Mouse (Mus musculus): ENCODE measurements at regions not wholly inside any gene's neighbourhood (a gene's known extent, or its start where the extent isn't known, plus 50 kb on each side); places are given as distances from the start of the nearest gene placed in this dataset.
A peak's percentile ranks its signal among the peaks of the same experiment; 100 is the strongest.

- DNase-seq (ENCODE audit: low read depth, low spot score): no peak
- no peaks in the 10 kb centered on the region for H3K36me3 ChIP-seq (ENCODE audit: control insufficient read depth, insufficient read depth, low read length, poor library complexity, severe bottlenecking)
Observed at GRCm38 (mm10) chr8:90762390-90762789, 54.8 kb downstream of the Gm19935 start.

DNA sequence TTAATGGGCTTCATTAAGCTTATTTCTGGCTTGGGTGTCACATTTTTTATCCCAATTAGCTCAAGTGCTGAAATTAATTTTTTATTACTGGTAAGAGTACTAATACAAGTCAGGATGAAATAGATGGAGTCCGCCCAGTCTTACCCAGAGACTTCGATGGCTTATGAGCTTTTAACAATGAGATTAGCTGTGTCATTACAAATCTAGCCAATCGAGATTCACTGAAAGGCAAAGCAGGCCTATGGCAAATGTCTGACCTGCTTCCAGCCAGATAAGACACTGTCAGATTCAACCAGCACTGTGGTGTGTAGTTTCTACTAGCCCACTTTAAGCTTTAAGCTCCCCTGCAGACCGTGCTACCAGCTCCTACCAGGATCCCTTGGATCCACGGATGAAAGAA, 55.2 kb downstream of the Gm19935 start:
- DNase-seq (ENCODE audit: low read depth, low spot score): no peak
- Histone ChIP-seq H3K27me3 (ENCODE audit: control insufficient read depth, insufficient read depth, low read length, poor library complexity, severe bottlenecking) (no peaks in the 10 kb centered on the region), H3K36me3 (ENCODE audit: control insufficient read depth, insufficient read depth, low read length, poor library complexity, severe bottlenecking) (no peaks in the 10 kb centered on the region)

More at GRCm38 (mm10) chr8:90762390-90762789, 54.8 kb downstream of the Gm19935 start:
- H3K27me3 ChIP-seq (ENCODE audit: control insufficient read depth, insufficient read depth, low read length, poor library complexity, severe bottlenecking): no peaks in the 10 kb centered on the region

DNA sequence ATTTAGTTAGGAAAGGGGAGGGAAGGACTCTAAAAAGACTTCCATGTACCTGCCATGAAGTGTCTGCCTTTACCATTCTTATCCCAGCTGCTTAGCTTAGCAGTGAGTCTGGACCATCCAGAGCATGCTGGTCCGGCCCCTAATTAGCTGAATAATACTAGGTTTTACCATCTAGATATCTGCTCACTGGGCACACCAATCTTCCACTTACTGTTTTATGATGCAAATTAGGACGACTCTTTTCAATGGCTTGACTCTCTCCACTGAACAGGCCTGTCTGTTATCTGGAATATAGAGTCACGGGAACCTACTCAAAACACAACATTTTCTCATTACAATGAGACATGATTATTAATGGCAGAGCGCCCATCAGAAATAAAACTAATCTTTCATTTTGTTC, 55.7 kb downstream of the Gm19935 start:
- Histone ChIP-seq H3K27me3 (ENCODE audit: control insufficient read depth, insufficient read depth, low read length, poor library complexity, severe bottlenecking) (no peaks in the 10 kb centered on the region), H3K36me3 (ENCODE audit: control insufficient read depth, insufficient read depth, low read length, poor library complexity, severe bottlenecking) (no peaks in the 10 kb centered on the region)
- no peak for DNase-seq (ENCODE audit: low read depth, low spot score)

DNA sequence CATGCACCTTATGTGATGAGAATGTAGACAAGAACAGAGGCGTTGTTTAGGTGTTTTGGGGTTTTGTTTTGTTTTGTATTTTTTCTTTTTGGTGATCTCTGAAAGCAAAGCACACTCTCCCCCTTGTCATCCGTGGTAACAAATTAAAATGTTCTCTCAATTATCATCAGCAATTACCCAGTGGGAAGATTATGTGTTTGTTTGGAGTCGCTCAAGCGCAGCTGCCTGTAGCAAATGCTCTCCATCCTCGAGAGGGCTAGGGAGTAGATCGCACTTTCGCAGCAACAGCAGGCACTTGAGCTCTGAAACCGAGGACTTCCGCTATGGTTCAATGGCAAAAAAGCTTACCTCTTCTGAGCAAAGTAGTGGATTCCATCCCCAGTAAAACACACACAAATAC, 57.7 kb downstream of the Gm19935 start:
- DNase-seq (ENCODE audit: low read depth, low spot score): no peak
- Histone ChIP-seq H3K36me3 (ENCODE audit: control insufficient read depth, insufficient read depth, low read length, poor library complexity, severe bottlenecking) (no peaks in the 10 kb centered on the region), H3K27me3 (ENCODE audit: control insufficient read depth, insufficient read depth, low read length, poor library complexity, severe bottlenecking) (no peaks in the 10 kb centered on the region)

DNA sequence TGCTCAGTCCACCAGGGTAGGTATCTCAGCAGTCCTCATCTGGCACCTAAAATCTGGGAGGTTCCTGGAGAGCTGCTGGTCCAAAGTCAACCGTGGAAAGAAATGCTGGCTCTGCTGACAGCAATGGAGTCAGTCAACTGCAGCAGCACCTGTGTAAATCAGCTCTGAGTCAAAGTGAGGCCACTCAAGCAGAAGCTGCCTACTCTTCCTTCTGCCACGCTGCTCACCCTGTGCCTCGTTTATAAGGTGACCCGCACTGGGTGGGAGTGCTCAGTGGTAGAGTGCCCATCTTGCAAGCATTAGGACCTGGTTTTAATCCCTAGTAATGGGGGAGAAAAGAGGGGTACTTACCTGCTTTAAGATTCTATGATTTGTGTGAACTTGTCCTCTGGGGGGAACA, 62.2 kb downstream of the Gm19935 start:
- Histone ChIP-seq H3K36me3 (ENCODE audit: control insufficient read depth, insufficient read depth, low read length, poor library complexity, severe bottlenecking) (no peaks in the 10 kb centered on the region), H3K27me3 (ENCODE audit: control insufficient read depth, insufficient read depth, low read length, poor library complexity, severe bottlenecking) (no peaks in the 10 kb centered on the region)
- no peak for DNase-seq (ENCODE audit: low read depth, low spot score)

GRCm38 (mm10) chr8:90743546-90743945, 73.6 kb downstream of the Gm19935 start:
- DNase-seq (ENCODE audit: low read depth, low spot score): no peak

GRCm38 (mm10) chr8:90740963-90741733, 76.0 kb downstream of the Gm19935 start:
- Histone ChIP-seq H3K36me3 (ENCODE audit: control insufficient read depth, insufficient read depth, low read length, poor library complexity, severe bottlenecking) (no peaks in the 10 kb centered on the region), H3K27me3 (ENCODE audit: control insufficient read depth, insufficient read depth, low read length, poor library complexity, severe bottlenecking) (no peaks in the 10 kb centered on the region)
- no peak for DNase-seq (ENCODE audit: low read depth, low spot score)

More at GRCm38 (mm10) chr8:90743546-90743945, 73.6 kb downstream of the Gm19935 start:
- Histone ChIP-seq H3K27me3 (ENCODE audit: control insufficient read depth, insufficient read depth, low read length, poor library complexity, severe bottlenecking) (no peaks in the 10 kb centered on the region), H3K36me3 (ENCODE audit: control insufficient read depth, insufficient read depth, low read length, poor library complexity, severe bottlenecking) (no peaks in the 10 kb centered on the region)

- Histone ChIP-seq H3K27me3 (ENCODE audit: control insufficient read depth, insufficient read depth, low read length, poor library complexity, severe bottlenecking) (no peaks in the 10 kb centered on the region), H3K36me3 (ENCODE audit: control insufficient read depth, insufficient read depth, low read length, poor library complexity, severe bottlenecking) (no peaks in the 10 kb centered on the region)
- DNase-seq (ENCODE audit: low read depth, low spot score): no peak
Observed at GRCm38 (mm10) chr8:90740302-90740962, 76.8 kb downstream of the Gm19935 start.

GRCm38 (mm10) chr8:90728011-90728410, 89.2 kb downstream of the Gm19935 start:
- no peaks in the 10 kb centered on the region for H3K27me3 ChIP-seq (ENCODE audit: control insufficient read depth, insufficient read depth, low read length, poor library complexity, severe bottlenecking)
- no peak for DNase-seq (ENCODE audit: low read depth, low spot score)
- H3K36me3 ChIP-seq (ENCODE audit: control insufficient read depth, insufficient read depth, low read length, poor library complexity, severe bottlenecking): no peaks in the 10 kb centered on the region

DNA sequence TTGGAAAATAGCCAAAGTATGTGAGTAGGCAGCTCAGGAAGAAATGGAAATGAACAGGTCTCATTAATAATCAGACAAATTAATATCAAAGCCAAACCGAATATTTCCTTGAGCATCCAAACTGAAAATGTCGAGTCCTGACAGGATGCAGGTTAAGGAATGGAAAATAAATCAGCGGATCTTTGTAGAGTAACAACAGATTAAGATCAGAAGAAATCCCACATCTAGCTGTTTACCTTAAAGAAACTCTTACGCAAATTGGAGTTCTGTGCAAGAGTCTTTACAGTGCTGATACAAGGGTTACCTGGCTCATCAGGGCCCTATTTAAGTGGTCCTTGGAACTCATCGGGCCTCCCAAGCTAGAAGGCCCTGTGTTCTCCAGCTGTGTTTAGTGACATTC, 92.0 kb downstream of the Gm19935 start:
- H3K36me3 ChIP-seq (ENCODE audit: control insufficient read depth, insufficient read depth, low read length, poor library complexity, severe bottlenecking): no peaks in the 10 kb centered on the region
- DNase-seq (ENCODE audit: low read depth, low spot score): no peak

GRCm38 (mm10) chr8:90716436-90716835, 100.8 kb downstream of the Gm19935 start:
- H3K27me3 ChIP-seq (ENCODE audit: control insufficient read depth, insufficient read depth, low read length, poor library complexity, severe bottlenecking): no peaks in the 10 kb centered on the region; the same call in 1 of the 2 replicates
- H3K36me3 ChIP-seq (ENCODE audit: control insufficient read depth, insufficient read depth, low read length, poor library complexity, severe bottlenecking): no peaks in the 10 kb centered on the region
- DNase-seq (ENCODE audit: low read depth, low spot score): no peak

More for the DNA sequence above, 92.0 kb downstream of the Gm19935 start:
- H3K27me3 ChIP-seq (ENCODE audit: control insufficient read depth, insufficient read depth, low read length, poor library complexity, severe bottlenecking): no peaks in the 10 kb centered on the region

- Histone ChIP-seq H3K36me3 (ENCODE audit: control insufficient read depth, insufficient read depth, low read length, poor library complexity, severe bottlenecking) (no peaks in the 10 kb centered on the region), H3K27me3 (ENCODE audit: control insufficient read depth, insufficient read depth, low read length, poor library complexity, severe bottlenecking) (no peaks in the 10 kb centered on the region)
- DNase-seq (ENCODE audit: low read depth, low spot score): peak; percentile 8
Observed at GRCm38 (mm10) chr8:90708524-90708923, 108.7 kb downstream of the Gm19935 start.

- Histone ChIP-seq H3K36me3 (ENCODE audit: control insufficient read depth, insufficient read depth, low read length, poor library complexity, severe bottlenecking) (no peaks in the 10 kb centered on the region), H3K27me3 (ENCODE audit: control insufficient read depth, insufficient read depth, low read length, poor library complexity, severe bottlenecking) (no peaks in the 10 kb centered on the region)
- DNase-seq (ENCODE audit: low read depth, low spot score): no peak
Observed at GRCm38 (mm10) chr8:90692516-90692915, 124.7 kb downstream of the Gm19935 start.

GRCm38 (mm10) chr8:90685076-90685475, 132.1 kb downstream of the Gm19935 start:
- Histone ChIP-seq H3K27me3 (ENCODE audit: control insufficient read depth, insufficient read depth, low read length, poor library complexity, severe bottlenecking) (no peaks in the 10 kb centered on the region; the same call in 1 of the 2 replicates), H3K36me3 (ENCODE audit: control insufficient read depth, insufficient read depth, low read length, poor library complexity, severe bottlenecking) (no peaks in the 10 kb centered on the region)
- no peak for DNase-seq (ENCODE audit: low read depth, low spot score)

DNA sequence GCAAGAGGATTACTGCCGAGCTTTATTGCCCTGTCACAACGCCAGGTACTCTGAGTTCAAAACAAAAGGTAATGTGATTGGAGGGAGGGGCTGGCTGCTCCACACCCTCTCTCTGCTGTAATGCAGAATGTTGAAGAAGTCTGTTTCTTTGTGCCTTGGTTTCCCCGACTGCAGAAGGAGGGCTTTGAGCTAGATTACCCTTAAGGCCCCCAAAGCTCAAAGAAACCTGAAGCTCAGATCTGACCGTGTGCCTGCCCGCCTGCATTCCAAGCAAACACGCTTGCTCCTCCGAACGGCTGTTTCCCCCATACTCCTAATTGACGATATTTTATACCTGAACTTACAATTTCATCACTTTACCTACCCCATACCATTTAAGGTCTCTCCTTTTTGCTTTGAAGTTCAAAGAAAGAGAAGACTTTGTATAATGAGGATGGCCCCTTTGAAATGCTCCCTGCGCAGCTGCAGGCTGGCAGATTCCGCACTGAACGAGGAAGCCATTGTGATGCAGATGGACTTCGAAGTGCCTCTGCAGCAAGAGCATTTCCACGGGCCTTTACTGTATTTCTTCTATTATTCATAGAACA, 146.6 kb downstream of the Gm19935 start:
- no peak for DNase-seq (ENCODE audit: low read depth, low spot score)
- H3K27me3 ChIP-seq (ENCODE audit: control insufficient read depth, insufficient read depth, low read length, poor library complexity, severe bottlenecking): no peaks in the 10 kb centered on the region
- no peaks in the 10 kb centered on the region for H3K36me3 ChIP-seq (ENCODE audit: control insufficient read depth, insufficient read depth, low read length, poor library complexity, severe bottlenecking)
